Mouse (Mus musculus) kidney, postnatal 36 days (tissue): ENCODE results near the gene Mthfd1l.
"Not testable (repeated sequence)": the region's sequence is repeated elsewhere in the genome, so short reads cannot be mapped to it uniquely, and the experiment has no call there.

Experiments
- DNase-seq, 2 experiments: peaks; one replicate each; pipeline ENCODE4 v3.0.0; 2021 to 2022; ENCODE audit warnings: mixed read lengths in 2 of 2

Mthfd1l gene

GRCm38 (mm10) chr10:4046496-4046895 is 73.6 kb downstream of the Mthfd1l start:
- DNase-seq = peak; percentile 25 to 38

- DNase-seq = no peak
Measured at GRCm38 (mm10) chr10:4047666-4048065, 74.7 kb downstream of the Mthfd1l start.

GRCm38 (mm10) chr10:4050236-4050635 is 77.3 kb downstream of the Mthfd1l start:
- DNase-seq = no peak

GRCm38 (mm10) chr10:4052711-4053110 is 79.8 kb downstream of the Mthfd1l start:
- no peak for DNase-seq

GRCm38 (mm10) chr10:4053278-4054061 is 80.6 kb downstream of the Mthfd1l start:
- peak; percentile 65 to 88 for DNase-seq

GRCm38 (mm10) chr10:4054589-4054988 is 81.7 kb downstream of the Mthfd1l start:
- no peak for DNase-seq

GRCm38 (mm10) chr10:4057397-4057796 is 84.5 kb downstream of the Mthfd1l start:
- DNase-seq = no peak

GRCm38 (mm10) chr10:4057832-4058231 is 84.9 kb downstream of the Mthfd1l start:
- no peak for DNase-seq

- no peak for DNase-seq
Measured at GRCm38 (mm10) chr10:4061071-4061987, 88.4 kb downstream of the Mthfd1l start.

GRCm38 (mm10) chr10:4063537-4063936 is 90.6 kb downstream of the Mthfd1l start:
- no peak for DNase-seq

- DNase-seq = no peak
Measured at GRCm38 (mm10) chr10:4065295-4066084, 92.6 kb downstream of the Mthfd1l start.

GRCm38 (mm10) chr10:4069258-4069826 is 96.4 kb downstream of the Mthfd1l start:
- DNase-seq = no peak

- no peak for DNase-seq
Measured at GRCm38 (mm10) chr10:4070061-4070460, 97.1 kb downstream of the Mthfd1l start.

- no peak for DNase-seq
Measured at GRCm38 (mm10) chr10:4071069-4071844, 98.3 kb downstream of the Mthfd1l start.

GRCm38 (mm10) chr10:4071845-4072345 is 99.0 kb downstream of the Mthfd1l start:
- DNase-seq = no peak

GRCm38 (mm10) chr10:4072491-4072890 is 99.6 kb downstream of the Mthfd1l start:
- DNase-seq = not testable (repeated sequence)

GRCm38 (mm10) chr10:4078220-4078840 is 105.4 kb downstream of the Mthfd1l start:
- no peak for DNase-seq

GRCm38 (mm10) chr10:4078979-4079630 is 106.2 kb downstream of the Mthfd1l start:
- DNase-seq = peak; percentile 29 to 41

GRCm38 (mm10) chr10:4079643-4080244 is 106.8 kb downstream of the Mthfd1l start:
- DNase-seq = peak; percentile 81 to 85

- DNase-seq = no peak
Measured at GRCm38 (mm10) chr10:4083609-4084008, 110.7 kb downstream of the Mthfd1l start.
